8 mouse cellular contexts compared by ENCODE assay signal in the genomic region with DNA sequence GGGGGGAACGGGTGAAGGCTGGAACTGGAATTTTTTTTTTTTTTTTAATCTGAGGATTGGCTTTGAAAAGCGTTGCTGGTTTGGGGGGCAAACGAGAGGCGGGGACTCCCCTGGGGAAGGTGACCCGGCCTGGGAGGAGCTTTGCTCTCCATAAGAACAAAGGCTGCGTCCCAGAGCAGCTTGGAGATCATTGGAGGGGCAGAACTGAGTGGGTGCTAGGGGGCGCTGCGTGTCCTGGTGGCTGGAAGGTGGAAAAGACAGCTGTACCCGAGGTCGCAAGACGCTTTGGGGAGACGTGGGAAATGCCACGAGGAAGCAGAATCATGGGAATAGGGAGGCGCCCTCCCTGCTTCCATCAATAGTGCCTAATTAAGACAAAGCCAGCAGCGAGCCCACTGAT. TPM values are rescaled to one million over a fixed set of nuclear protein-coding genes. Genes with fewer than 3 reads are reported as not detected.
A peak's percentile ranks its signal among the peaks of the same experiment; 100 is the strongest.
DNase-seq lines count a peak whose midpoint lies in the region; ATAC-seq lines count a peak whose summit lies in the region.

No protein-coding gene starts in this region.

- H3K4me1 ChIP-seq in embryonic facial prominence, embryonic 10.5 days, result peaks cover 57% of the 10 kb centered on the region
- peaks cover 74% of the 10 kb centered on the region for H3K4me1 ChIP-seq in hindbrain, embryonic 10.5 days (replicated peaks)
- peaks cover 37% of the 10 kb centered on the region for H3K4me1 ChIP-seq in limb, embryonic 12.5 days (replicated peaks)
- peaks cover 70% of the 10 kb centered on the region for H3K4me1 ChIP-seq in midbrain, embryonic 15.5 days

- intact Hi-C loops in gastrocnemius, postnatal 14 days (cut with DNase I; ENCODE audit: low total_unique reads), result no loop called here
- intact Hi-C loops in gastrocnemius, postnatal 36 days (cut with DNase I), result loop anchor here (1.0 to 2.0 kb wide), 2 partner anchors 28 to 66 kb away; no protein-coding TSS in a partner anchor

- peaks cover 29% of the 10 kb centered on the region for H3K27me3 ChIP-seq in embryonic facial prominence, embryonic 10.5 days (replicated peaks; ENCODE audit: low read depth, poor library complexity, severe bottlenecking)
- H3K27me3 ChIP-seq in hindbrain, embryonic 10.5 days (ENCODE audit: insufficient read depth, poor library complexity, severe bottlenecking), result peaks cover 13% of the 10 kb centered on the region; the same call in 1 of the 2 replicates
- peaks cover 11% of the 10 kb centered on the region for H3K27me3 ChIP-seq in limb, embryonic 12.5 days
- H3K27me3 ChIP-seq in midbrain, embryonic 15.5 days (replicated peaks), result no peaks in the 10 kb centered on the region

- H3K9me3 ChIP-seq in embryonic facial prominence, embryonic 10.5 days, result no peaks in the 10 kb centered on the region
- no peaks in the 10 kb centered on the region for H3K9me3 ChIP-seq in hindbrain, embryonic 10.5 days
- no peaks in the 10 kb centered on the region for H3K9me3 ChIP-seq in limb, embryonic 12.5 days
- no peaks in the 10 kb centered on the region for H3K9me3 ChIP-seq in midbrain, embryonic 15.5 days

- H3K36me3 ChIP-seq in embryonic facial prominence, embryonic 10.5 days (replicated peaks), result no peaks in the 10 kb centered on the region
- H3K36me3 ChIP-seq in hindbrain, embryonic 10.5 days, result no peaks in the 10 kb centered on the region
- H3K36me3 ChIP-seq in limb, embryonic 12.5 days, result no peaks in the 10 kb centered on the region
- no peaks in the 10 kb centered on the region for H3K36me3 ChIP-seq in midbrain, embryonic 15.5 days (replicated peaks)

- H3K4me2 ChIP-seq in limb, embryonic 12.5 days, result peak overlapping the region; percentile 83
- peak overlapping the region; percentile 79 for H3K4me2 ChIP-seq in midbrain, embryonic 15.5 days

- 5% methylated on average over 15 of the region's 15 CpGs for WGBS in embryonic facial prominence, embryonic 10.5 days
- 6% methylated on average over 15 of the region's 15 CpGs for WGBS in hindbrain, embryonic 10.5 days
- WGBS in limb, embryonic 12.5 days, result 4% methylated on average over 15 of the region's 15 CpGs
- WGBS in midbrain, embryonic 15.5 days, result 3% methylated on average over 15 of the region's 15 CpGs

- peak; percentile 30 for DNase-seq in gastrocnemius, postnatal 14 days
- no peak for DNase-seq in gastrocnemius, postnatal 36 days
- peak; percentile 80 for DNase-seq in ES-CJ7 (ENCODE audit: low read depth, low spot score)
- DNase-seq in embryonic facial prominence, embryonic 10.5 days (ENCODE audit: low spot score), result no peak
- DNase-seq in hindbrain, embryonic 10.5 days (ENCODE audit: low spot score), result no peak

- H3K4me3 ChIP-seq in embryonic facial prominence, embryonic 10.5 days, result peak overlapping the region; percentile 63
- H3K4me3 ChIP-seq in hindbrain, embryonic 10.5 days, result peak overlapping the region; percentile 59
- peak overlapping the region; percentile 49 for H3K4me3 ChIP-seq in limb, embryonic 12.5 days (replicated peaks)
- H3K4me3 ChIP-seq in midbrain, embryonic 15.5 days, result peak overlapping the region; percentile 44

- H3K27ac ChIP-seq in embryonic facial prominence, embryonic 10.5 days (replicated peaks), result peak overlapping the region; percentile 92
- H3K27ac ChIP-seq in hindbrain, embryonic 10.5 days, result peak overlapping the region; percentile 95
- peak overlapping the region; percentile 95 for H3K27ac ChIP-seq in limb, embryonic 12.5 days
- peak overlapping the region; percentile 96 for H3K27ac ChIP-seq in midbrain, embryonic 15.5 days

- peak; percentile 13; the same call in 1 of the 2 replicates for ATAC-seq in limb, embryonic 12.5 days (ENCODE audit: insufficient number of reproducible peaks, insufficient read depth, low FRiP score, low TSS enrichment, low read depth)
- ATAC-seq in midbrain, embryonic 15.5 days (replicated peaks), result peak; percentile 25
- ATAC-seq in erythroid progenitor cell, adult 5-6 weeks (replicated peaks; ENCODE audit: low FRiP score, poor library complexity, severe bottlenecking), result no peak

- peak overlapping the region; percentile 63 for H3K9ac ChIP-seq in limb, embryonic 12.5 days (replicated peaks)
- H3K9ac ChIP-seq in midbrain, embryonic 15.5 days, result peak overlapping the region; percentile 43

RNA-seq across cellular contexts. Expression of gene Dnah2, which starts 1.8 kb away (rescaled TPM):
- under 1 TPM; 0.06 to 0.07 TPM for total RNA-seq in gastrocnemius, postnatal 14 days (2021)
- total RNA-seq in gastrocnemius, postnatal 36 days (2021), result under 1 TPM; 0.13 to 0.27 TPM
- 1.3 and 1.4 TPM in 2 replicates for polyA plus RNA-seq in embryonic facial prominence, embryonic 10.5 days (2016; fragmentation: Nextera tagmentation; extraction: Ambion mirVana)
- 2.0 and 2.6 TPM in 2 replicates for polyA plus RNA-seq in hindbrain, embryonic 10.5 days (2016; fragmentation: Nextera tagmentation; extraction: Ambion mirVana)
- polyA plus RNA-seq in limb, embryonic 12.5 days (2016; fragmentation: Nextera tagmentation; extraction: Ambion mirVana), result 1.9 and 3.3 TPM in 2 replicates
- polyA plus RNA-seq in midbrain, embryonic 15.5 days (2015; fragmentation: Nextera tagmentation; extraction: Ambion mirVana), result 4.5 and 5.7 TPM in 2 replicates
- not detected in 2 replicates for total RNA-seq in erythroid progenitor cell, adult 5-6 weeks (2015; ENCODE audit: low replicate concordance)
- total RNA-seq in erythroid progenitor cell, adult 5-6 weeks (2017; ENCODE audit: low replicate concordance), result 0.13 TPM in 1 of 2 replicates, not detected in the other

RNA-seq across cellular contexts. Expression of gene Efnb3, which starts 12.9 kb away (rescaled TPM):
- total RNA-seq in gastrocnemius, postnatal 14 days (2021), result 1 to 10 TPM in 1 of 2 experiments, under 1 TPM in 1; 0.71 to 1.3 TPM
- under 1 TPM; 0.23 to 0.62 TPM for total RNA-seq in gastrocnemius, postnatal 36 days (2021)
- 29.5 and 29.8 TPM in 2 replicates for polyA plus RNA-seq in embryonic facial prominence, embryonic 10.5 days (2016; fragmentation: Nextera tagmentation; extraction: Ambion mirVana)
- polyA plus RNA-seq in hindbrain, embryonic 10.5 days (2016; fragmentation: Nextera tagmentation; extraction: Ambion mirVana), result 61.9 and 67.2 TPM in 2 replicates
- polyA plus RNA-seq in limb, embryonic 12.5 days (2016; fragmentation: Nextera tagmentation; extraction: Ambion mirVana), result 53.3 and 54.3 TPM in 2 replicates
- polyA plus RNA-seq in midbrain, embryonic 15.5 days (2015; fragmentation: Nextera tagmentation; extraction: Ambion mirVana), result 178 and 188 TPM in 2 replicates
- total RNA-seq in erythroid progenitor cell, adult 5-6 weeks (2015; ENCODE audit: low replicate concordance), result 2.5 and 2.9 TPM in 2 replicates
- 0.77 and 1.1 TPM in 2 replicates for total RNA-seq in erythroid progenitor cell, adult 5-6 weeks (2017; ENCODE audit: low replicate concordance)

RNA-seq across cellular contexts. Expression of gene Wrap53, which starts 33.0 kb away (rescaled TPM):
- 1 to 10 TPM; 3.5 to 4.0 TPM for total RNA-seq in gastrocnemius, postnatal 14 days (2021)
- total RNA-seq in gastrocnemius, postnatal 36 days (2021), result 1 to 10 TPM; 2.6 to 2.8 TPM
- 41.6 and 43.5 TPM in 2 replicates for polyA plus RNA-seq in embryonic facial prominence, embryonic 10.5 days (2016; fragmentation: Nextera tagmentation; extraction: Ambion mirVana)
- 40.6 and 41.4 TPM in 2 replicates for polyA plus RNA-seq in hindbrain, embryonic 10.5 days (2016; fragmentation: Nextera tagmentation; extraction: Ambion mirVana)
- polyA plus RNA-seq in limb, embryonic 12.5 days (2016; fragmentation: Nextera tagmentation; extraction: Ambion mirVana), result 35.8 and 39.0 TPM in 2 replicates
- polyA plus RNA-seq in midbrain, embryonic 15.5 days (2015; fragmentation: Nextera tagmentation; extraction: Ambion mirVana), result 21.4 and 23.2 TPM in 2 replicates
- 13.8 and 48.3 TPM in 2 replicates for total RNA-seq in erythroid progenitor cell, adult 5-6 weeks (2015; ENCODE audit: low replicate concordance)
- total RNA-seq in erythroid progenitor cell, adult 5-6 weeks (2017; ENCODE audit: low replicate concordance), result 13.5 and 18.4 TPM in 2 replicates

RNA-seq across cellular contexts. Expression of gene Trp53, which starts 33.1 kb away (rescaled TPM):
- total RNA-seq in gastrocnemius, postnatal 14 days (2021), result 10 to 100 TPM; 15.2 to 22.7 TPM
- 10 to 100 TPM; 10.7 to 15.8 TPM for total RNA-seq in gastrocnemius, postnatal 36 days (2021)
- polyA plus RNA-seq in embryonic facial prominence, embryonic 10.5 days (2016; fragmentation: Nextera tagmentation; extraction: Ambion mirVana), result 219 and 225 TPM in 2 replicates
- polyA plus RNA-seq in hindbrain, embryonic 10.5 days (2016; fragmentation: Nextera tagmentation; extraction: Ambion mirVana), result 166 and 173 TPM in 2 replicates
- polyA plus RNA-seq in limb, embryonic 12.5 days (2016; fragmentation: Nextera tagmentation; extraction: Ambion mirVana), result 175 and 180 TPM in 2 replicates
- 60.4 and 70.1 TPM in 2 replicates for polyA plus RNA-seq in midbrain, embryonic 15.5 days (2015; fragmentation: Nextera tagmentation; extraction: Ambion mirVana)
- total RNA-seq in erythroid progenitor cell, adult 5-6 weeks (2015; ENCODE audit: low replicate concordance), result 38.2 and 75.9 TPM in 2 replicates
- 12.2 TPM in 2 replicates for total RNA-seq in erythroid progenitor cell, adult 5-6 weeks (2017; ENCODE audit: low replicate concordance)

RNA-seq across cellular contexts. Expression of gene Atp1b2, which starts 58.7 kb away (rescaled TPM):
- total RNA-seq in gastrocnemius, postnatal 14 days (2021), result 100 to 1,000 TPM; 384 to 403 TPM
- total RNA-seq in gastrocnemius, postnatal 36 days (2021), result 100 to 1,000 TPM; 380 to 461 TPM
- polyA plus RNA-seq in embryonic facial prominence, embryonic 10.5 days (2016; fragmentation: Nextera tagmentation; extraction: Ambion mirVana), result 3.2 TPM in 2 replicates
- 7.5 and 7.8 TPM in 2 replicates for polyA plus RNA-seq in hindbrain, embryonic 10.5 days (2016; fragmentation: Nextera tagmentation; extraction: Ambion mirVana)
- 3.0 and 4.8 TPM in 2 replicates for polyA plus RNA-seq in limb, embryonic 12.5 days (2016; fragmentation: Nextera tagmentation; extraction: Ambion mirVana)
- 60.0 and 60.9 TPM in 2 replicates for polyA plus RNA-seq in midbrain, embryonic 15.5 days (2015; fragmentation: Nextera tagmentation; extraction: Ambion mirVana)
- total RNA-seq in erythroid progenitor cell, adult 5-6 weeks (2015; ENCODE audit: low replicate concordance), result 20.9 and 36.5 TPM in 2 replicates
- 3.5 and 4.5 TPM in 2 replicates for total RNA-seq in erythroid progenitor cell, adult 5-6 weeks (2017; ENCODE audit: low replicate concordance)

Comparison
In these comparisons a context has a peak if more than half of its experiments do, and no peak if none do; other contexts are left out.
1. DNase-seq: peak in gastrocnemius, postnatal 14 days (single experiment) and ES-CJ7 (single experiment); none in gastrocnemius, postnatal 36 days (0 of 2), embryonic facial prominence, embryonic 10.5 days (single experiment) and hindbrain, embryonic 10.5 days (single experiment).
2. Peak in every context shown above with its lines, with median percentiles within 50 percentile points of each other: H3K27ac ChIP-seq and H3K4me3 ChIP-seq.